Mouse (Mus musculus) intestine, postnatal 0 days (tissue): ENCODE measurements at regions not wholly inside any gene's neighbourhood (a gene's known extent, or its start where the extent isn't known, plus 50 kb on each side); places are given as distances from the start of the nearest gene placed in this dataset.

Source experiments
- ATAC-seq: fragments of 200-750 bp; cut with Nextera tagmentation; 2 replicates; pipeline ENCODE4 v1.8.0; 2017; ENCODE audit warnings: mild to moderate bottlenecking, moderate TSS enrichment, moderate library complexity
- H3K27ac ChIP-seq: fragments of 300-500 bp; sonication (generic); 2 replicates; pipeline ENCODE4 v1.5.1; 2014; ENCODE audit warnings: mild to moderate bottlenecking, low read depth, low read length, moderate library complexity
- H3K27me3 ChIP-seq: fragments of 300-500 bp; sonication (generic); replicated peaks from 2 replicates; pipeline ENCODE4 v1.6.1; 2014; ENCODE audit warnings: low read length, mixed read lengths; ENCODE audit not compliant: control insufficient read depth, insufficient read depth
- H3K36me3 ChIP-seq: fragments of 300-500 bp; sonication (generic); 2 replicates; pipeline ENCODE4 v1.6.1; 2014; ENCODE audit warnings: mild to moderate bottlenecking, moderate library complexity; ENCODE audit not compliant: control insufficient read depth, insufficient read depth
- H3K4me1 ChIP-seq: fragments of 300-500 bp; sonication (generic); replicated peaks from 2 replicates; pipeline ENCODE4 v1.6.1; 2014; ENCODE audit warnings: antibody characterized with exemption, low read length, mixed read lengths; ENCODE audit not compliant: control insufficient read depth, insufficient read depth
- H3K4me2 ChIP-seq: fragments of 300-500 bp; sonication (generic); replicated peaks from 2 replicates; pipeline ENCODE4 v1.6.1; 2014; ENCODE audit warnings: low read depth, mild to moderate bottlenecking, moderate library complexity
- H3K4me3 ChIP-seq: fragments of 300-500 bp; sonication (generic); 2 replicates; pipeline ENCODE4 v1.5.1; 2014; ENCODE audit warnings: low read depth, low read length
- H3K9ac ChIP-seq: fragments of 300-500 bp; sonication (generic); 2 replicates; pipeline ENCODE4 v1.6.1; 2014; ENCODE audit warnings: mild to moderate bottlenecking, low read depth, low read length
- H3K9me3 ChIP-seq: fragments of 300-500 bp; sonication (generic); 2 replicates; pipeline ENCODE4 v1.6.1; 2016; ENCODE audit warnings: mixed run types; ENCODE audit not compliant: control insufficient read depth
- CTCF ChIP-seq: sonication (generic); IDR thresholded peaks from 2 replicates; pipeline ENCODE4 v1.5.1; 2016; ENCODE audit warnings: low read depth, mild to moderate bottlenecking, control low read depth, antibody characterized with exemption, moderate library complexity
- WGBS: fragments of 180-500 bp; shearing (Covaris S2); extraction: QIAGEN DNeasy Blood & Tissue Kit; methylation state at CpG from one replicate; pipeline ENCODE4 v1.1.7; 2014; 5-methylcytosine and 5-hydroxymethylcytosine counted together

DNA sequence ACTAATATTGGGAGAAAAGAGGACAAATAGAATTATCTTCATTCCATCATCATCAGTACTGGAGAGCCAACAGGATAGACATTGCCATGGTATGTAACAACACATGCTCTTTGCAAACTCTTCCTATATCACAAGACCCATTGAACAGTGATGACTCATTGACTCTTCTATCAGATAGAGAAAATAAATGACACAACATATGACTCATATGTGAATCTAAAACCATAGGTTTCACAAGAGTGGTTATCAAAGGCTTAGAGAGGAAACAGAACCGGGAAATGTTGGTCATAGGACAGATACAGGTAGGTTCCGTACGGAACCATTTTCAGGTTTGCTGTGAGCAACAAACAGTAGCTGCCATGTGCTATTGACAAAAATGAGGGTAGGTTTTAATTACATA, 682.2 kb downstream of the Egfem1 start:
- no peak overlapping the region for H3K4me2 ChIP-seq
- H3K9me3 ChIP-seq: no peaks in the 10 kb centered on the region
- WGBS: 80% methylated on average over 3 of the region's 3 CpGs
- H3K36me3 ChIP-seq: no peaks in the 10 kb centered on the region
- H3K4me1 ChIP-seq: no peaks in the 10 kb centered on the region
- H3K9ac ChIP-seq: no peak overlapping the region
- no peak overlapping the region for H3K27ac ChIP-seq
- no peak for ATAC-seq
- H3K27me3 ChIP-seq: no peaks in the 10 kb centered on the region
- no peak overlapping the region for H3K4me3 ChIP-seq
- TF ChIP-seq CTCF: no peak

DNA sequence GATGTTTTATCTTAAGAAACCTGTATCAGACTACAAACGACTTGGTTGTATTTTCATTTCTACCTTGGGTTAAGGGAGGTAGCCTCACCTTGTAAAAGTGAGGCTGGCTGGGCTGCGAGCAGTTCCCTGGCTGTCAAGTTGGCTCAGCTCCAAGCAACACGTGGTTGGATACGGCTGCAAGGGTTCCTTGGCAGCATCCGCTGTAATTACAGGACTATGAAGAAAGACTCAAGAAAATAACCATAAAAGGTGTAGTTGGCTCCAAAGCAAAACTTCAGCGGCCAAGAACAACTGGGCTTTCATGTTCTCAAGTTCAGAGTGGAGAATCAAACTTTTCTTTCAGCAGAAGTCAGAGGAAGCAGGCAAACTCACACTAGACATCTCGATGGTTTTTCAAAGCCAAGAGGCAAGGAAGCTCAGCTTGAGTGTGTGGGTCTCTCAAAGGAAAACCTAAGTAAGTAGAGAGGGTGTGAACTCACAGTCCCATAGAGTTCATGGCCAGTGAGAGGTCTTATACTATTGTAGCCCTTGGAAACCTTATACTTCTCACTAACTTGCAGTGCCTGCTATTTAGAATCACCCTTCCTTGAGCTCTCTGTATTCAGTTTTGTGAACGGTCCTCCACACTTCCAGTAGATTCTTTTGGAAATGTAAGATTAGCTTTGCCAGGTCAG, 676.1 kb downstream of the Egfem1 start:
- WGBS: 45% methylated on average over 8 of the region's 8 CpGs
- Histone ChIP-seq H3K27ac (no peak overlapping the region), H3K9me3 (no peaks in the 10 kb centered on the region), H3K27me3 (no peaks in the 10 kb centered on the region), H3K36me3 (no peaks in the 10 kb centered on the region), H3K4me2 (no peak overlapping the region), H3K4me3 (no peak overlapping the region), H3K9ac (no peak overlapping the region), H3K4me1 (no peaks in the 10 kb centered on the region)
- no peak for ATAC-seq
- TF ChIP-seq CTCF: no peak
